Mouse (Mus musculus) cerebellum, postnatal 4 days (tissue): ENCODE measurements at regions not wholly inside any gene's neighbourhood (a gene's known extent, or its start where the extent isn't known, plus 50 kb on each side); places are given as distances from the start of the nearest gene placed in this dataset.
A peak's percentile ranks its signal among the peaks of the same experiment; 100 is the strongest.

Experiments used
- DNase-seq, 2 experiments: peaks; one replicate each; pipeline ENCODE4 v3.0.0; 2022; ENCODE audit warnings: low spot score in 2 of 2, mixed read lengths in 1 of 2

GRCm38 (mm10) chr2:123023918-123024317, 258.9 kb downstream of the Sqor start:
- no peak for DNase-seq

- DNase-seq, result no peak
These were observed 259.3 kb downstream of the Sqor start for GRCm38 (mm10) chr2:123024380-123024779.

GRCm38 (mm10) chr2:123024976-123025585, 260.0 kb downstream of the Sqor start:
- no peak for DNase-seq

GRCm38 (mm10) chr2:123047321-123047720, 282.3 kb downstream of the Sqor start:
- DNase-seq, result no peak

GRCm38 (mm10) chr2:123064648-123065047, 299.6 kb downstream of the Sqor start:
- DNase-seq, result no peak

GRCm38 (mm10) chr2:123068809-123069208, 303.8 kb downstream of the Sqor start:
- DNase-seq, result no peak

- no peak for DNase-seq
These were observed 307.6 kb downstream of the Sqor start for GRCm38 (mm10) chr2:123072653-123073052.

GRCm38 (mm10) chr2:123073476-123074085, 308.5 kb downstream of the Sqor start:
- no peak for DNase-seq

- no peak for DNase-seq
These were observed 327.7 kb downstream of the Sqor start for GRCm38 (mm10) chr2:123092726-123093125.

- DNase-seq, result no peak
These were observed 338.5 kb downstream of the Sqor start for GRCm38 (mm10) chr2:123103530-123103929.

- no peak for DNase-seq
These were observed 366.5 kb downstream of the Sqor start for GRCm38 (mm10) chr2:123131496-123131895.

- DNase-seq, result no peak
These were observed 388.1 kb downstream of the Sqor start for GRCm38 (mm10) chr2:123153170-123153569.

GRCm38 (mm10) chr2:123165384-123165783, 400.3 kb downstream of the Sqor start:
- DNase-seq, result no peak

- DNase-seq, result no peak
These were observed 405.6 kb downstream of the Sqor start for GRCm38 (mm10) chr2:123170611-123171010.

- DNase-seq, result no peak
These were observed 417.2 kb downstream of the Sqor start for GRCm38 (mm10) chr2:123182208-123182607.

- DNase-seq, result no peak
These were observed 426.0 kb downstream of the Sqor start for GRCm38 (mm10) chr2:123190795-123191582.

GRCm38 (mm10) chr2:123194533-123194932, 429.5 kb downstream of the Sqor start:
- peak in 1 of 2 experiments; percentile 4 for DNase-seq
